Mouse (Mus musculus) heart, postnatal 0 days (tissue): ENCODE results near the gene Smad3.

Source experiments
- CTCF ChIP-seq: IDR thresholded peaks from 2 replicates; pipeline ENCODE4 v1.5.1; 2016; ENCODE audit warnings: antibody characterized with exemption, control low read depth, low read depth
- EP300 ChIP-seq: IDR thresholded peaks from 2 replicates; pipeline ENCODE4 v1.6.1; 2016; ENCODE audit warnings: antibody characterized with exemption, low read depth

DNA sequence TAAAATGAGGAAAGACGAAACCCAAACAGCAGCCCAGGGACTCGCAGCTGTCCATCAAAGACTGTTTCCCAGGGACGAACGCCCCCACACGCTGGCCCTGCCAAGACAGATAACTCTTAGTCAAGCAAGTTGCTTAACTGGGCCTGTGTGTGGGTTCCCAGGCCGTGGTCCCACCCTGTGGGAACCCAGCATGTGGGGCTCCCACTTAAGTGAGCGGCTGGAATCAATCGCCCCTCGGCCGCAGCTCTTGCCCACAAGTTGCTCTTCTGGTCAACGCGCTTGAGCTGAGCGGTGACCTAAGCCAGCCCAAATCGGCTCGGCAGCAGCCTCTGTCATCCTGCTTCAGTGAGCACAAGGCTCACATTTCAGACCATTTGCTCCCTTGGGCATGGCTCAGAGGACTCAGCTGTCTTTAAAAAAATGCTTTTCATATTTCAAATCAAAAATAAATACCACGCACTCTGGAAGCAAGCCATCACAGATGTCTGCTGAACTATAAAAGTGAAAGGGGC is 55.2 kb downstream of the Smad3 start:
- TF ChIP-seq EP300: no peak
- no peak for TF ChIP-seq CTCF
